Mouse (Mus musculus) MEL (cell line): ENCODE measurements at regions not wholly inside any gene's neighbourhood (a gene's known extent, or its start where the extent isn't known, plus 50 kb on each side); places are given as distances from the start of the nearest gene placed in this dataset.

ENCODE experiments used
- DNase-seq: peaks from one replicate; pipeline ENCODE4 v3.0.0; 2011; ENCODE audit warnings: low read depth, low spot score
- H3K27ac ChIP-seq: 2 replicates; pipeline ENCODE4 v1.5.1; 2012; ENCODE audit warnings: low read depth, mild to moderate bottlenecking, control low read depth, low read length, moderate library complexity; ENCODE audit not compliant: control insufficient read depth
- H3K27me3 ChIP-seq, 2 experiments: fragments of 150-350 bp in 1 of 2; sonication (generic) in 1 of 2; 2 replicates each; pipeline ENCODE4 v1.6.1; 2012; ENCODE audit warnings: low read length in 2 of 2, mild to moderate bottlenecking in 2 of 2, improper control_type of control experiment in 1 of 2, moderate library complexity in 1 of 2; ENCODE audit not compliant: insufficient read depth in 2 of 2, control insufficient read depth in 1 of 2
- H3K36me3 ChIP-seq, 2 experiments: 2 replicates each; pipeline ENCODE4 v1.6.1; 2012 to 2014; ENCODE audit warnings: low read length in 2 of 2, improper control_type of control experiment in 1 of 2, inconsistent platforms in 1 of 2, mild to moderate bottlenecking in 1 of 2; ENCODE audit not compliant: insufficient read depth in 2 of 2, control insufficient read depth in 1 of 2
- H3K4me1 ChIP-seq, 2 experiments: fragments of 150-350 bp in 1 of 2; sonication (generic) in 1 of 2; 2 replicates each; pipeline ENCODE4 v1.6.1; 2012; ENCODE audit warnings: low read length in 2 of 2, improper control_type of control experiment in 1 of 2, mild to moderate bottlenecking in 1 of 2; ENCODE audit not compliant: insufficient read depth in 2 of 2, control insufficient read depth in 1 of 2
- H3K4me3 ChIP-seq, 2 experiments: fragments of 150-350 bp in 1 of 2; sonication (generic) in 1 of 2; 2 replicates each; pipeline ENCODE4 v1.5.1; 2012; ENCODE audit warnings: low read depth in 2 of 2, low read length in 2 of 2, mild to moderate bottlenecking in 2 of 2, moderate library complexity in 2 of 2, control low read depth in 1 of 2, improper control_type of control experiment in 1 of 2; ENCODE audit not compliant: control insufficient read depth in 1 of 2, insufficient read depth in 1 of 2
- H3K79me2 ChIP-seq: 2 replicates; pipeline ENCODE4 v1.6.1; 2012; ENCODE audit warnings: mild to moderate bottlenecking, low read length, moderate library complexity; ENCODE audit not compliant: control insufficient read depth, poor library complexity, insufficient read depth
- H3K9ac ChIP-seq: 2 replicates; pipeline ENCODE4 v1.6.1; 2012; ENCODE audit warnings: low read depth, mild to moderate bottlenecking, control low read depth, low read length, moderate library complexity; ENCODE audit not compliant: control insufficient read depth, poor library complexity, severe bottlenecking
- H3K9me3 ChIP-seq: fragments of 150-350 bp; sonication (generic); replicated peaks from 2 replicates; pipeline ENCODE4 v1.6.1; 2012; ENCODE audit warnings: mild to moderate bottlenecking, low read length, improper control_type of control experiment, moderate library complexity; ENCODE audit not compliant: insufficient read depth
- BHLHE40 ChIP-seq: IDR thresholded peaks from 2 replicates; pipeline ENCODE4 v1.6.1; 2012; ENCODE audit warnings: low read depth, mild to moderate bottlenecking, inconsistent platforms, low read length, improper control_type of control experiment, borderline replicate concordance
- E2F4 ChIP-seq: IDR thresholded peaks from 2 replicates; pipeline ENCODE4 v1.6.1; 2011; ENCODE audit warnings: low read depth, low read length, improper control_type of control experiment, borderline replicate concordance
- ELF1 ChIP-seq: IDR thresholded peaks from 2 replicates; pipeline ENCODE4 v1.6.1; 2014; ENCODE audit warnings: low read depth, mild to moderate bottlenecking, inconsistent platforms, low read length, improper control_type of control experiment, moderate library complexity
- EP300 ChIP-seq, 2 experiments: IDR thresholded peaks; 2 replicates each; pipeline ENCODE4 v1.6.1; 2011; ENCODE audit warnings: improper control_type of control experiment in 2 of 2, low read length in 2 of 2, low read depth in 1 of 2, mild to moderate bottlenecking in 1 of 2
- ETS1 ChIP-seq: IDR thresholded peaks from 2 replicates; pipeline ENCODE4 v1.6.1; 2012; ENCODE audit warnings: low read depth, mild to moderate bottlenecking, inconsistent platforms, low read length, improper control_type of control experiment, moderate library complexity
- GATA1 ChIP-seq: IDR thresholded peaks from 2 replicates; pipeline ENCODE4 v1.6.1; 2011; ENCODE audit warnings: low read depth, low read length, improper control_type of control experiment
- HCFC1 ChIP-seq: IDR thresholded peaks from 2 replicates; pipeline ENCODE4 v1.6.1; 2012; ENCODE audit warnings: low read depth, mild to moderate bottlenecking, inconsistent platforms, low read length, improper control_type of control experiment, moderate library complexity
- JUND ChIP-seq: IDR thresholded peaks from 2 replicates; pipeline ENCODE4 v1.6.1; 2011; ENCODE audit warnings: low read depth, mild to moderate bottlenecking, improper control_type of control experiment, low read length
- MAX ChIP-seq: IDR thresholded peaks from 2 replicates; pipeline ENCODE4 v1.6.1; 2011; ENCODE audit warnings: low read length, improper control_type of control experiment
- MAZ ChIP-seq: IDR thresholded peaks from 2 replicates; pipeline ENCODE4 v1.6.1; 2012; ENCODE audit warnings: low read depth, mild to moderate bottlenecking, inconsistent platforms, low read length, improper control_type of control experiment
- MEF2A ChIP-seq: IDR thresholded peaks from 2 replicates; pipeline ENCODE4 v1.6.1; 2014; ENCODE audit warnings: low read depth, mild to moderate bottlenecking, inconsistent platforms, low read length, improper control_type of control experiment; ENCODE audit not compliant: poor library complexity, insufficient replicate concordance, severe bottlenecking; ENCODE audit errors: extremely low read depth
- MYB ChIP-seq: IDR thresholded peaks from 2 replicates; pipeline ENCODE4 v1.6.1; 2011; ENCODE audit warnings: mild to moderate bottlenecking, low read depth, low read length, improper control_type of control experiment
- MYC ChIP-seq: IDR thresholded peaks from 2 replicates; pipeline ENCODE4 v1.6.1; 2011; ENCODE audit warnings: low read depth, mild to moderate bottlenecking, low read length, improper control_type of control experiment, moderate library complexity
- NRF1 ChIP-seq: IDR thresholded peaks from 2 replicates; pipeline ENCODE4 v1.6.1; 2014; ENCODE audit warnings: low read depth, mild to moderate bottlenecking, inconsistent platforms, low read length, improper control_type of control experiment, moderate library complexity; ENCODE audit not compliant: poor library complexity, insufficient read depth, severe bottlenecking
- SMC3 ChIP-seq: IDR thresholded peaks from 2 replicates; pipeline ENCODE4 v1.6.1; 2011; ENCODE audit warnings: low read depth, low read length, improper control_type of control experiment
- TBP ChIP-seq: IDR thresholded peaks from 2 replicates; pipeline ENCODE4 v1.8.0; 2011; ENCODE audit warnings: low read depth, low read length, improper control_type of control experiment
- TCF12 ChIP-seq: IDR thresholded peaks from 2 replicates; pipeline ENCODE4 v1.6.1; 2014; ENCODE audit warnings: low read depth, mild to moderate bottlenecking, inconsistent platforms, low read length, improper control_type of control experiment, moderate library complexity
- USF1 ChIP-seq: IDR thresholded peaks from 2 replicates; pipeline ENCODE4 v1.6.1; 2014; ENCODE audit warnings: low read depth, mild to moderate bottlenecking, inconsistent platforms, low read length, improper control_type of control experiment, moderate library complexity
- USF2 ChIP-seq, 2 experiments: IDR thresholded peaks; 2 replicates each; pipeline ENCODE4 v1.6.1; 2011 to 2012; ENCODE audit warnings: improper control_type of control experiment in 2 of 2, low read length in 2 of 2, borderline replicate concordance in 1 of 2, inconsistent platforms in 1 of 2, low read depth in 1 of 2, mild to moderate bottlenecking in 1 of 2; ENCODE audit not compliant: insufficient read depth in 1 of 2
- ZC3H11A ChIP-seq: IDR thresholded peaks from 2 replicates; pipeline ENCODE4 v1.6.1; 2012; ENCODE audit warnings: low read depth, mild to moderate bottlenecking, inconsistent platforms, low read length, improper control_type of control experiment
- ZKSCAN1 ChIP-seq: IDR thresholded peaks from 2 replicates; pipeline ENCODE4 v1.6.1; 2012; ENCODE audit warnings: low read depth, mild to moderate bottlenecking, inconsistent platforms, low read length, improper control_type of control experiment, moderate library complexity
- ZNF384 ChIP-seq: IDR thresholded peaks from 2 replicates; pipeline ENCODE4 v1.6.1; 2012; ENCODE audit warnings: low read depth, mild to moderate bottlenecking, inconsistent platforms, low read length, improper control_type of control experiment

- Histone ChIP-seq H3K27ac (no peak overlapping the region), H3K27me3 (no peaks in the 10 kb centered on the region; a peak in 1 of 4 replicates), H3K79me2 (no peaks in the 10 kb centered on the region), H3K4me3 (no peak overlapping the region), H3K9me3 (no peaks in the 10 kb centered on the region), H3K36me3 (no peaks in the 10 kb centered on the region)
- DNase-seq, result no peak
- TF ChIP-seq MAX (no peak), USF2 (IDR thresholded peaks at IDR 0.05; ENCODE audit: borderline replicate concordance in 1 of 2, insufficient read depth in 1 of 2, low read depth in 1 of 2, low read length in 2 of 2) (no peak), SMC3 (no peak), MYB (no peak), ETS1 (no peak), BHLHE40 (no peak), HCFC1 (no peak), MEF2A (no peak), JUND (no peak), ZC3H11A (no peak), TBP (no peak), GATA1 (no peak), NRF1 (no peak), ELF1 (no peak), USF1 (no peak), MYC (no peak), TCF12 (no peak)
- TF ChIP-seq, all 39 proteins: peak for 0
- Histone ChIP-seq H3K9ac (no peak overlapping the region), H3K4me1 (no peaks in the 10 kb centered on the region)
These were observed 61.2 kb downstream of the Pja1 start for GRCm38 (mm10) chrX:99409858-99410257.

- H3K9ac ChIP-seq, result no peak overlapping the region
- H3K4me3 ChIP-seq, result no peak overlapping the region
- no peaks in the 10 kb centered on the region; a peak in 1 of 4 replicates for H3K27me3 ChIP-seq
- H3K27ac ChIP-seq, result no peak overlapping the region
- no peak for DNase-seq
- no peak for TF ChIP-seq USF1
- no peak for TF ChIP-seq EP300 (IDR thresholded peaks at IDR 0.05; ENCODE audit: low read depth in 1 of 2, low read length in 2 of 2)
- no peak for TF ChIP-seq JUND
- TF ChIP-seq ZKSCAN1, result no peak
- no peak for TF ChIP-seq ZNF384
- TF ChIP-seq E2F4, result no peak
- no peak for TF ChIP-seq MAZ
- no peaks in the 10 kb centered on the region for H3K9me3 ChIP-seq
- H3K79me2 ChIP-seq, result no peaks in the 10 kb centered on the region
- H3K4me1 ChIP-seq, result no peaks in the 10 kb centered on the region
- no peaks in the 10 kb centered on the region for H3K36me3 ChIP-seq
These were observed 61.7 kb downstream of the Pja1 start for GRCm38 (mm10) chrX:99409331-99409730.
